Mouse (Mus musculus) splenic B cell, adult 2 months (primary cell): ENCODE results near the gene Cep250.

Experiments
- DNase-seq: peaks from one replicate; pipeline ENCODE4 v3.0.0-alpha.2; 2011; ENCODE audit warnings: low read depth, low spot score
- H3K27me3 ChIP-seq: 2 replicates; pipeline ENCODE4 v1.6.1; 2012; ENCODE audit warnings: mild to moderate bottlenecking, low read length, moderate library complexity, mixed read lengths; ENCODE audit not compliant: control insufficient read depth, poor library complexity, insufficient read depth, severe bottlenecking
- H3K36me3 ChIP-seq: 2 replicates; pipeline ENCODE4 v1.6.1; 2012; ENCODE audit warnings: mild to moderate bottlenecking, low read length, moderate library complexity, mixed read lengths; ENCODE audit not compliant: control insufficient read depth, poor library complexity, insufficient read depth, severe bottlenecking

Gene Cep250

DNA sequence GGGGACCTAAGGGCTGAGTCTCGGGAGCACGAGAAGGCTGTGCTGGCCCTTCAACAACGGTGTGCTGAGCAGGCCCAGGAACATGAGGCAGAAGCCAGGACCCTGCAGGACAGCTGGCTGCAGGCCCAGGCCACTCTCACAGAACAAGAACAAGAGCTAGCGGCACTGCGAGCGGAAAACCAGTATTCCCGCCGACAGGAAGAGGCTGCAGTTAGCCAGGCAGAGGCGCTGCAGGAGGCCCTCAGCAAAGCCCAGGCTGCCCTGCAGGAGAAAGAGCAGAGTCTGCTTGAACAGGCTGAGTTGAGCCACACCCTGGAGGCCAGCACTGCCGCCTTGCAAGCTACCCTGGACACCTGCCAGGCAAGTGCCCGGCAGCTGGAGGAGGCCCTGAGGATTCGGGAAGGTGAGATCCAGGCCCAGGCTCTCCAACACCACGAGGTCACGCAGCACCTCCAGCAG, 35.6 kb downstream of the Cep250 start:
- H3K27me3 ChIP-seq: no peaks in the 10 kb centered on the region
- no peak for DNase-seq
- H3K36me3 ChIP-seq: peaks cover 14% of the 10 kb centered on the region

DNA sequence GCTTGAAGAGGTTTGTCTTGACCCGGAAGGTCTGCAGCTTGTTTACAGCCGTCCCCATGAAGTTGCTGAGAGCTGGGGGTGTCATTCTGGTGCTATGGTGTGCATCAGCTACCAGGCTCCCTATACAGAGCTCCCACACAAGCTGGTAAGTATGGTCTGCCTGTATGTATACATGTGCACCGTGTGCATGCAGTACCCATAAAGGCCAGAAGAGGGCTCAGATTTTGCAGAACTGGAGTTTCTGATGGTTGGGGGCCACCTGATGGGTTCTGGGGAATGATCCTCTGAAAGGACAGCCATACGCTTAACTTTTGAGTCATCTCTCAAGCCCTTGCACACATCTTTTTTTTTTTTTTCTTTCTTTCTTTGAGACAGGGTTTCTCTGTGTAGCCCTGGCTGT, 49.1 kb downstream of the Cep250 start:
- no peaks in the 10 kb centered on the region for H3K36me3 ChIP-seq
- peak; percentile 45 for DNase-seq
- no peaks in the 10 kb centered on the region for H3K27me3 ChIP-seq

DNA sequence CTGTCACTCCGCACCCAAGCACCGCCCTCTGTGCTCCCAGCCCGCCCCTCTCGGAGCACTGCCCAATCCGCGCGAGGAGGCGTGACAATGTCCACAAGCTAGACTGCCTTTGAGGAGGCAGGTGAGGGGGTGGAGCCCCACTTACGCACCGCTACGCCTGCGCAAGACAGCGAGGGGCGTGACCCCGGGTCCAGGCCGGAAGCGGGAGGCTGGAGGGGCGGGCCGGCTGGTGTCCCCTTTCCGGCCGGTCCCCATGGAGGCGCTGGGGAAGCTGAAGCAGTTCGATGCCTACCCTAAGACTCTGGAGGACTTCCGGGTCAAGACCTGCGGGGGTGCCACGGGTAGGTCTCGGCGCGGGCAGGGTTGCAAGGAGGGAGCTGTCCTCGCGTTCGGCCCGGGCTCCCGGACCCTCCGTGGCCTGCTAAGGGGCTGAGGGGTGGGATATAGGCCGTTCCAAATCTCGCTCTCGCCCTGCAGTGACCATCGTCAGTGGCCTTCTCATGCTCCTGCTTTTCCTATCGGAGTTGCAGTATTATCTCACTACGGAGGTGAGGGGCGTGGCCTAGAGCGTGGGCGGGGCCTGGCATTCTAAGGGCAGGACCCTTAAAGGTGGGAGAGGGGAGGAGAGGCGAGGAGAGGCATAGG, 51.8 kb downstream of the Cep250 start, which contains the start of the genes 6430550D23Rik and Ergic3:
Gene 6430550D23Rik (minus strand): TSS at position 90 of the 645 bp plus-strand sequence.
Gene Ergic3 (plus strand): TSS at position 158 of the 645 bp plus-strand sequence.
- no peaks in the 10 kb centered on the region; the same call in 1 of the 2 replicates for H3K36me3 ChIP-seq

DNA sequence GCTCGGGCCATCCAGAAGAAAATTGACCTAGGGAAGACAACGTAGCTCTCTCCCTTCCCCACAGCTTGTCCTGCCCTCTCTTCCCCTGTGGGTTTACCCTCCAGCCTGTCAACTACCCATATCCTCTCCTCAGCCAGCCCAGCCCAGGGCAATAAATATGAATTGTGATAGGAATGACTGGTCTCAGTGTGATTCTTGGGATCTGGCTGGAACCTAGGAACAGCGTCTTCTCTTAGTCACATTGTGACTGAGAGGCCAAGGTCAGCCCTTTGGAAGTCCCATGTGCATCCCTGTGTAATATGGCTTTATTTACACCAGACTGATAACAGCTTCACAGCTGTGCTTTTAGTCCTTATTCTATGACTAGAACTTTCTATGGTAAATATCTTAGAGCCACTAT, 61.8 kb downstream of the Cep250 start:
- no peak for DNase-seq
- H3K36me3 ChIP-seq: peaks cover 13% of the 10 kb centered on the region
- no peaks in the 10 kb centered on the region for H3K27me3 ChIP-seq

More for the DNA sequence above, 51.8 kb downstream of the Cep250 start, which contains the start of the genes 6430550D23Rik and Ergic3:
- no peaks in the 10 kb centered on the region for H3K27me3 ChIP-seq
- DNase-seq: peak; percentile 99

DNA sequence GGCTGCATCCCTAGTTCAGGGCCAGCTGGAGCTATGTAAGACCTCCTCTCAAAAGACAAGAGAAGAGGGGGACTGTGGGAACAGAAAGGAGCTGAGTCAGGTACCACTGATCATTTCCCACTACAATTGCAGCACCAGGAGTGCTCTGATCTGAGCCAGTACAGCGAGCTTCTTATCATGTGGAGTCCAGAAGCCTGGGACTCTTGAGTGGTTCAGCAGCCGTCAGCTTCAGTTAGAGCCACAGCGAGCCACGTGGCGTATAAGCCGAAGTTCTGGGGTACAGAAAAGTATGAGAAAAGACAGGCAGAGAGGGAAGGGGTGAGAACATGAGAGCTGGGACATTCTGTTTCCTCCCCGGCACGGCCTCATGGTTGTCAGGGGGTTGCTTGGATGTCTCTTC, 65.0 kb downstream of the Cep250 start:
- Histone ChIP-seq H3K36me3 (peaks cover 6% of the 10 kb centered on the region), H3K27me3 (no peaks in the 10 kb centered on the region)
- no peak for DNase-seq

DNA sequence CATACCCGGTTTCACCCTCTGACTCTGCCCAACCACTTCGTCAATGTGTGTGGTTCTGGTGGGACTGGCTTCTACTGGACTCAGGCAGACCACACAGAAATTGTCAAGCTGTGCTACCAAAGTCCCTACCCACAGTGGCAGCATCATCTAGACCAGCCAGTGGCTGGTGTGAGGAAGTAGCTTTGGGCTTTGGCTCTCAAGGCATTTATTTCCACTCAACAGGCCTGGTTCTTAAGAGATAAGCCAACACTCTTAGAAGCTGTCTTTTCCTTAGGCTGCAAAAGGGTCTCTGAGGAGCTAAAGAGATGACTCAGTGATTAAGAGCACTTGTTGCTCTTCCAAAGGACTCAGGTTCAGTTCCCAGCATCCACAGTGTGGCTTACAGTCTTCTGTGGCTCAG, 65.5 kb downstream of the Cep250 start:
- H3K27me3 ChIP-seq: no peaks in the 10 kb centered on the region
- H3K36me3 ChIP-seq: peaks cover 4% of the 10 kb centered on the region
- no peak for DNase-seq

DNA sequence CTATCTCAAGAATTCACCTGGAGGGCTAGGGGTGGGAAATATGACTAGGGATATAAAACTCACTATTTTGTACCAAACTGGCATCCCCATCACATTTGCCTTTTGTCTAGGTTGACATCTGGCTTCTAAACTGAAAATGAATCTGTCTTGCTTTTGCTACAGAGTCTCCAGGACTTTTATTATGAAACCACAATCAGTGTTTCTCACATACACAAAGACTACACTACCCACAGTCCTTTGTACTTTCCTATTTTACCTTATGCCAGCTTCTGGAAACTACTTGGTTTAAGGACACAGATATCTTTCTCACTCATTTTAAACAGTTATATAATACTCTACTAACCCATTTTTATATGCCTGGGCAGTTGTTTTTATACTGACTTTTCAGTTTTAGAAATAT, 69.2 kb downstream of the Cep250 start:
- no peaks in the 10 kb centered on the region for H3K36me3 ChIP-seq
- no peak for DNase-seq
- no peaks in the 10 kb centered on the region for H3K27me3 ChIP-seq

DNA sequence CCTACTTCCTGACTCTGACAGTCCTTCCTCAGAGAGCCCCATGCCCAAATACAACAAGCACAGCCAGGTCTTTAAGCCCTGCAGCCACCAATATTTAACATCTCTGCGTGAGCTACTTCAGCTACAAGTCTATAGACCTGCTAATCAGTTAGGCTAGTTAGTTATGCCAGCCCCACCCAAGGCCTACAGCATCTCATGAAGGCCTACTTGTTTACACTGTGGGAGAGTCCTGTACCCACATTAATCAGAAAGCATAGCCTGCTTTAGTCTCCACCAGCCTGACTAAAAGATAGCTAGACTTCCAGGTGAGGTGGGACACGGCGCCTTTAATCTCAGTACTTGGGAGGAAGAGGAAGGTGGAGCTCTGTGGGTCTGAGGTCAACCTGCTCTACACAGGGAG, 83.1 kb downstream of the Cep250 start:
- Histone ChIP-seq H3K27me3 (no peaks in the 10 kb centered on the region), H3K36me3 (no peaks in the 10 kb centered on the region)
- no peak for DNase-seq

DNA sequence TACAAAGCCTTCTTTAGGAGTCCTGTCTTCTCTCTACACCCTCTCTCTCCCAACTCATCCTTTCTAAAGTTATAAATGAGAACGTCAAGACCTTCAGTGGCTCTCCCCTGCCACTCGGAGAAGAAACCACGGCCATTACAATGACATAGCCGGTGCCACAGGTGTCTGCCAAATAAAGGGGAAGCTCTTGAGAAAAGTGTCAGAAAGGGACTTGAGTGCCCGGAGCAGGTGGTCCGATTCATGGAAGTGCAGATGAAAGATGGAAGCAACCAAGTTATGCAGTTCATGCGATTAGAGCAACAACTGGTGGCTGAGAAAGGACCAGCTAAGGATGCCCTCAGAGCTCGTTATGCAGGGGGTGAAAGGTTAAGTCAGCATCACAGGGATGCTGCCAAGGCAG, 86.6 kb downstream of the Cep250 start:
- Histone ChIP-seq H3K36me3 (no peaks in the 10 kb centered on the region), H3K27me3 (no peaks in the 10 kb centered on the region)
- DNase-seq: no peak

DNA sequence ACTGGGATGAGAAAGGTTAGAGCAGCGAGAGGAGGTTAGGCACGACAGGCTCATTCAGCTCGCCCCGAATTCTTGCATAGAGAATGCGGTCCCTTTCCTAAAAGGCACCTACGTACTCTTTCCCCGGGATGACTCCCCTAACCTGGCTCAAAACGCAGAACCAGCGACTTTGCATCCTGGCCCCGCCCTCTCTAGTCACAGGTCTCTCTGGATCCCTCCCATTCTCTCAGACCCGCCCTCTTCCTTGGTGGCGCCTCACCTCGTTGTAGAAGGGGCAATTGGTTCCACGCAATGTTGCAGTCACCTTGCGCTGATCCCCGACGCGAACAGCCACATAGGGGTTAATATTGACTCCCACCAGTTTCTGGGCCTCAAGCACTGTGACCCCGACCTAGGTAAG, 91.7 kb downstream of the Cep250 start:
- H3K27me3 ChIP-seq: no peaks in the 10 kb centered on the region
- no peaks in the 10 kb centered on the region for H3K36me3 ChIP-seq
- peak; percentile 38 for DNase-seq
